Mouse (Mus musculus): Measurements from ENCODE around the gene Arhgap29. TPM values are rescaled to one million over a fixed set of nuclear protein-coding genes. Genes with fewer than 3 reads are reported as not detected.

Gene Arhgap29
- total RNA-seq (2023): under 1 TPM; 0.24 to 0.32 TPM

DNA sequence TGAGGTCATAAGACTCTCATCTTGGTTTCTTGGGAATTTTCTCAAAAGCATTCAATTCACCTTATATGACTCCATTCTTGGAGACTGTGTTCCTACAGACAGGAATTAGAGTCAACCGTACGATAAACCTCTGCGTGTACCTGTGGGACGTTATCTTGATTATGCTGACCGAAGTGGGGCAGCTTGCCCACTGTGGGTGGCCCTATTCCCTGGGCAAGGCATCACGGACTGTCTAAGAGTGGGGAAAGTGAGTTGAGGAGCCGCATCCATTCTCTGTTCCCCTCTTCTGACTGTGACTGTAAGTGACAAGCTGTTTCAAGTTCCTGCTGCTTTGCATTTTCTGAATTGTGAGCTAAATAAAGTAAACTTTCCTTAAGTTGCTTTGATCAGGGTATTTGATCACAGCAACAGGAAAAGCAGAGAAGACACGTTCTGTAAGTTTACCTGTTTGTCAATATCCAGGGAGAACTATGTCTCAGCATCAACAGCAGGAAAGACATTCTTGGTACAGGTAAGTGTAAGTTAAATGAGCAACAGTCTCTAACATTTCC is at the start of gene Arhgap29:
Arhgap29 (plus strand) TSS at position 501 of the 551 bp plus-strand sequence.

DNA sequence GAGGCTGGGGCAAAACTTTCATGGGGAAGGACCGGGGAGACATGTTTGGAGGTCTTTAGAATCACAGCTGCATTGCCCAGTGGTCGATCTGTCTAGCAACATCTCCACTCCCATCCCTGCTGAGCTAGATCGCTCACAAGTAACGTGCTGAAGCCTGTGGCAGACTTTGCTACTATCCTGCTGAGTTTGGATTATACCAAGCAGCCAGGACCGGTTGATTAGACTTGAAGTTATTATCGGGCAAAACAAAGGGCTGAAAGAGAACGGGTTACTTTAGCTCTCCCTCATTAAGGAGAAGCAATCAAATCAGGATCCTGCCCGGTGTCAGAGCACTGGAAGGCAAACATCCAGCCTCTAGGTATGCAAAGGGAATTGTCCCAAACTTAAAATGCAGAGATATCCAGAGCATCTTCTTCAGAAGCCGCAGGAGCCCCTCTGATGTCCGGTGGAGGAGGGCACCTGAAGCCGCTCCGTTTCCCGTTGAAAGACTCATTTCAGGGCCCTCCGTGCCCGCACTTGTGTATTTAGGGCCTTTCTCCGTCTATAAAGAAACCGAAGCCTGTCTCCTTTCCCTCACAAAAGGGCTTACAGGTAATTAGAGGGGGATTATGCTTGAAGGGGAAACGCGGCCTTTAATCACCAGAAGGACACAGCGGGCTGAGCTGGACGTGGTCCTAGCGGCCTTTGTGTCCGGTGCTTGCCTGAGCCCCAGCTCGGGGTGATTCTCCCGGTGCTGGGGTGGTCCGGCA is 91.6 kb downstream of the Arhgap29 start, which contains the start of gene Abca4:
Abca4 (plus strand) TSS at position 645 of the 749 bp plus-strand sequence.

Other genes with a start within 250 kb of the Arhgap29 start
- gene F3, start 229.0 kb upstream of the Arhgap29 start, total RNA-seq (2023): not detected
- gene Abcd3, start 137.2 kb upstream of the Arhgap29 start, total RNA-seq (2023): 10 to 100 TPM; 13.1 to 14.2 TPM
- not detected for gene Abca4, start 91.9 kb downstream of the Arhgap29 start, total RNA-seq (2023)

All from B cell, adult 67 days (primary cell).